Comparison of ENCODE assay signal across 9 mouse cellular contexts in genomic region chr6:145076286-145076685, GRCm38 (mm10). TPM values are rescaled to one million over a fixed set of nuclear protein-coding genes. Genes with fewer than 3 reads are reported as not detected.
DNase-seq lines count a peak whose midpoint lies in the region; ATAC-seq and TF ChIP-seq lines count a peak whose summit lies in the region.
"Had no signal": no experiment of that assay in that cellular context is flagged by ENCODE, and none has a peak within 500 bp of the region (broad histone marks: within the 10 kb centered on the region; RNA-seq: fewer than 3 reads in every experiment).

No protein-coding gene starts in this region.

- peak overlapping the region; percentile 98 for H3K4me2 ChIP-seq in heart, embryonic 12.5 days
- peak overlapping the region; percentile 94 for H3K4me2 ChIP-seq in forebrain, postnatal 0 days (ENCODE audit: low read depth)
- peak overlapping the region; percentile 95 for H3K4me2 ChIP-seq in midbrain, embryonic 15.5 days

- H3K79me2 ChIP-seq in heart, adult 2 months (replicated peaks; ENCODE audit: control insufficient read depth, insufficient read depth, low read length) = no peaks in the 10 kb centered on the region

- H3K9ac ChIP-seq in heart, embryonic 12.5 days = no peak overlapping the region
- no peak overlapping the region for H3K9ac ChIP-seq in heart, adult 2 months (ENCODE audit: low read depth, low read length)
- H3K9ac ChIP-seq in forebrain, postnatal 0 days = no peak overlapping the region
- H3K9ac ChIP-seq in midbrain, embryonic 15.5 days = no peak overlapping the region; the same call in 1 of the 2 replicates

- TF ChIP-seq EP300 in heart, adult 2 months (IDR thresholded peaks at IDR 0.05; ENCODE audit: insufficient read depth, low read depth, low read length) = no peak

- no peak overlapping the region for H3K27ac ChIP-seq in heart, embryonic 12.5 days (ENCODE audit: poor library complexity, severe bottlenecking)
- H3K27ac ChIP-seq in heart, adult 2 months = no peak overlapping the region
- no peak overlapping the region for H3K27ac ChIP-seq in forebrain, postnatal 0 days (ENCODE audit: low read depth, low read length)
- no peak overlapping the region for H3K27ac ChIP-seq in midbrain, embryonic 15.5 days

- peak overlapping the region; percentile 57 for H3K4me3 ChIP-seq in heart, embryonic 12.5 days
- no peak overlapping the region for H3K4me3 ChIP-seq in heart, adult 2 months
- H3K4me3 ChIP-seq in forebrain, postnatal 0 days (ENCODE audit: low read depth, low read length) = peak overlapping the region; percentile 49
- peak overlapping the region; percentile 48 for H3K4me3 ChIP-seq in midbrain, embryonic 15.5 days

- no peak for TF ChIP-seq POLR2A in heart, adult 2 months (IDR thresholded peaks at IDR 0.05; ENCODE audit: insufficient read depth, low read depth, low read length)

- no peaks in the 10 kb centered on the region for H3K36me3 ChIP-seq in heart, embryonic 12.5 days
- H3K36me3 ChIP-seq in heart, adult 2 months (ENCODE audit: control insufficient read depth, insufficient read depth, low read length) = no peaks in the 10 kb centered on the region
- no peaks in the 10 kb centered on the region for H3K36me3 ChIP-seq in forebrain, postnatal 0 days (ENCODE audit: insufficient read depth)
- H3K36me3 ChIP-seq in midbrain, embryonic 15.5 days (replicated peaks) = no peaks in the 10 kb centered on the region

- WGBS in heart, embryonic 12.5 days = 24% methylated on average over 9 of the region's 9 CpGs
- WGBS in heart, adult 2 months = 36% methylated on average over 9 of the region's 9 CpGs
- WGBS in forebrain, postnatal 0 days = 17% methylated on average over 9 of the region's 9 CpGs
- WGBS in midbrain, embryonic 15.5 days = 9% methylated on average over 9 of the region's 9 CpGs

- intact Hi-C loops in heart, adult 2 months (cut with DNase I) = no loop called here

- no peak for TF ChIP-seq CTCF in heart, adult 2 months (IDR thresholded peaks at IDR 0.05)
- TF ChIP-seq CTCF in forebrain, postnatal 0 days (IDR thresholded peaks at IDR 0.05; ENCODE audit: low read depth) = no peak

- no peaks in the 10 kb centered on the region for H3K9me3 ChIP-seq in heart, embryonic 12.5 days (replicated peaks)
- H3K9me3 ChIP-seq in forebrain, postnatal 0 days (ENCODE audit: low read length) = no peaks in the 10 kb centered on the region
- no peaks in the 10 kb centered on the region for H3K9me3 ChIP-seq in midbrain, embryonic 15.5 days

- ATAC-seq in heart, embryonic 12.5 days (ENCODE audit: insufficient number of reproducible peaks, low FRiP score) = no peak
- ATAC-seq in forebrain, postnatal 0 days = no peak
- 0 out of 2 replicates have a peak, but pooled peaks have one; percentile 38 for ATAC-seq in midbrain, embryonic 15.5 days (replicated peaks)

- DNase-seq in heart, adult 2 months = no peak
- peak; percentile 36 for DNase-seq in NIH3T3 (ENCODE audit: low read depth)
- no peak for DNase-seq in forebrain, postnatal 0 days
- no peak for DNase-seq in spleen, postnatal 4 days (ENCODE audit: low spot score in 2 of 2)
- DNase-seq in thymus, adult 18-20 months = no peak
- DNase-seq in urinary bladder, postnatal 36 days (ENCODE audit: low spot score in 2 of 2) = no peak

- peaks cover 11% of the 10 kb centered on the region for H3K4me1 ChIP-seq in heart, embryonic 12.5 days (replicated peaks)
- peaks cover 4% of the 10 kb centered on the region for H3K4me1 ChIP-seq in heart, adult 2 months (ENCODE audit: control insufficient read depth, insufficient read depth, low read length)
- H3K4me1 ChIP-seq in forebrain, postnatal 0 days (ENCODE audit: insufficient read depth) = no peaks in the 10 kb centered on the region
- 0 out of 2 replicates have a peak, but pooled peaks cover 15% of the 10 kb centered on the region for H3K4me1 ChIP-seq in midbrain, embryonic 15.5 days

- H3K27me3 ChIP-seq in heart, embryonic 12.5 days (replicated peaks) = peaks cover 35% of the 10 kb centered on the region
- H3K27me3 ChIP-seq in heart, adult 2 months (ENCODE audit: control insufficient read depth, insufficient read depth, low read length) = peaks cover 5% of the 10 kb centered on the region; the same call in 1 of the 2 replicates
- H3K27me3 ChIP-seq in forebrain, postnatal 0 days (ENCODE audit: insufficient read depth, low read length) = no peaks in the 10 kb centered on the region
- H3K27me3 ChIP-seq in midbrain, embryonic 15.5 days (replicated peaks) = peaks cover 4% of the 10 kb centered on the region; the same call in 1 of the 2 replicates
- H3K27me3 ChIP-seq: Patski had no signal

RNA-seq across cellular contexts. Expression of gene Bcat1, which starts 0.3 kb away (rescaled TPM):
- 11.1 and 11.2 TPM in 2 replicates for polyA plus RNA-seq in heart, embryonic 12.5 days (2016; fragmentation: Nextera tagmentation; extraction: Ambion mirVana)
- 1 to 10 TPM in 1 of 2 experiments, under 1 TPM in 1; 0.86 to 1.0 TPM for total RNA-seq in heart, adult 2 months (2021)
- 0.37 and 0.73 TPM in 2 replicates for polyA plus RNA-seq in heart, adult 2 months (2012; rRNA removed)
- 97.5 and 97.9 TPM in 2 replicates for total RNA-seq in forebrain, postnatal 0 days (2014; rRNA removed)
- polyA plus RNA-seq in forebrain, postnatal 0 days (2015; fragmentation: Nextera tagmentation; extraction: Ambion mirVana) = 50.7 and 51.5 TPM in 2 replicates
- polyA plus RNA-seq in midbrain, embryonic 15.5 days (2015; fragmentation: Nextera tagmentation; extraction: Ambion mirVana) = 104 and 107 TPM in 2 replicates

RNA-seq across cellular contexts. Expression of gene Lrmp, which starts 39.2 kb away (rescaled TPM):
- 2.3 and 2.7 TPM in 2 replicates for polyA plus RNA-seq in heart, embryonic 12.5 days (2016; fragmentation: Nextera tagmentation; extraction: Ambion mirVana)
- total RNA-seq in heart, adult 2 months (2021) = 1 to 10 TPM; 1.1 to 1.9 TPM
- polyA plus RNA-seq in heart, adult 2 months (2012; rRNA removed) = 2.9 and 4.6 TPM in 2 replicates
- 1.3 and 2.2 TPM in 2 replicates for total RNA-seq in forebrain, postnatal 0 days (2014; rRNA removed)
- 0.80 and 1.0 TPM in 2 replicates for polyA plus RNA-seq in forebrain, postnatal 0 days (2015; fragmentation: Nextera tagmentation; extraction: Ambion mirVana)
- 0.62 and 0.98 TPM in 2 replicates for polyA plus RNA-seq in midbrain, embryonic 15.5 days (2015; fragmentation: Nextera tagmentation; extraction: Ambion mirVana)
